Mouse (Mus musculus): ENCODE data around the gene Lhfpl2.

DNA sequence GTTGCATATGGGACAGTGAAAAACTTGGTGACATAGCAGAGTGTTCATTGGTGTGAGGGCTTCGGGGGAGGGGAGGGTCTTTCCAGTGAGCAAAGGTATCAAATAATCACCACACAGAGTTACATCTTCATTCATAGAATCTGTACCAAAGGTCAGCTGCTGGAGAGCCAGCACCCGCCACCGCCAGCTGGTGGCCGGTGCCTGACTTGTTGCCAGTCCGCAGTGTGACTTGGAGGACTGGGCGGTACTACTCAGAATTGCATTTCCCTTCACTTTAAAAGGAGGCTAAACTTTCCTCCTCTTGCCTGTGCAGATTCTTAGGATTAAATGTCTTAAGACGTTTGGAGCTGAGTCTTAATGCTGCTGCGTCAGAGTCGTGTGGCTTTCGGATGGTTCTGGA is 59.9 kb downstream of the Lhfpl2 start:
- TF ChIP-seq POLR2A (IDR thresholded peaks at IDR 0.05; ENCODE audit: insufficient read length, low read depth), result no peak
- TF ChIP-seq CEBPB (IDR thresholded peaks at IDR 0.05; ENCODE audit: insufficient read depth, poor library complexity, severe bottlenecking), result no peak
- TF ChIP-seq USF1 (IDR thresholded peaks at IDR 0.05; ENCODE audit: low read depth), result no peak
- TF ChIP-seq MYOG (IDR thresholded peaks at IDR 0.05; ENCODE audit: control insufficient read depth in 1 of 3, insufficient read depth in 1 of 3, insufficient read length in 2 of 3, low read depth in 2 of 3), result peak in 2 of 3 experiments; percentile 50 to 72
- TF ChIP-seq TCF3 (IDR thresholded peaks at IDR 0.05; ENCODE audit: insufficient read length, low read depth), result no peak
- TF ChIP-seq MYOD1 (IDR thresholded peaks at IDR 0.05; ENCODE audit: control insufficient read depth in 1 of 3, insufficient read length in 2 of 3, low read depth in 2 of 3), result peak in 2 of 3 experiments; percentile 28 to 73
- no peak for TF ChIP-seq TCF12 (IDR thresholded peaks at IDR 0.05; ENCODE audit: insufficient read depth, poor library complexity, severe bottlenecking)
- TF ChIP-seq E2F4 (IDR thresholded peaks at IDR 0.05; ENCODE audit: insufficient read depth), result no peak
- no peak for TF ChIP-seq MAX (IDR thresholded peaks at IDR 0.05; ENCODE audit: low read depth)
